Mouse (Mus musculus): Measurements from ENCODE around the gene Atp5d.

The Atp5d gene

DNA sequence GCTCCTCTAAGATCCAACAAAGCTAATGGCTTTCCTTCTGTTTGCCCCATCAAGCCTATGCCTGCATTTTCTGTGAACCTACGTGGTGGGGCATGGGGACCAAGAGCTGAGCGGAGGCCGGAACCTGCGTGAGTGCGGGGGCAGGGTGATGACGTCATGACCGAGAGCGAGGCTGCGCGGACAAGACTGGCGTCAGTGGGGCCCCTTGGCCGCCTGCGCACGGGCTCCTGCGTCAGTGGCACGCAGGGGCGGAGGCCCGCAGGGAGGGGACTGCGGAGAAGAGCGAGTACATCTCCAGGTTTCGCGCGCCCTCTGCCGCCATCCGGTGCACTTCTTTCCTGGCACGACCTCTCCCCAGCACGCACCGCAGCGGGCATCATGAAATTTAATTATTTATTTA, 2.8 kb downstream of the Atp5d start:
- DNase-seq (ENCODE audit: low spot score in 2 of 2) = peak; percentile 94 to 96

DNA sequence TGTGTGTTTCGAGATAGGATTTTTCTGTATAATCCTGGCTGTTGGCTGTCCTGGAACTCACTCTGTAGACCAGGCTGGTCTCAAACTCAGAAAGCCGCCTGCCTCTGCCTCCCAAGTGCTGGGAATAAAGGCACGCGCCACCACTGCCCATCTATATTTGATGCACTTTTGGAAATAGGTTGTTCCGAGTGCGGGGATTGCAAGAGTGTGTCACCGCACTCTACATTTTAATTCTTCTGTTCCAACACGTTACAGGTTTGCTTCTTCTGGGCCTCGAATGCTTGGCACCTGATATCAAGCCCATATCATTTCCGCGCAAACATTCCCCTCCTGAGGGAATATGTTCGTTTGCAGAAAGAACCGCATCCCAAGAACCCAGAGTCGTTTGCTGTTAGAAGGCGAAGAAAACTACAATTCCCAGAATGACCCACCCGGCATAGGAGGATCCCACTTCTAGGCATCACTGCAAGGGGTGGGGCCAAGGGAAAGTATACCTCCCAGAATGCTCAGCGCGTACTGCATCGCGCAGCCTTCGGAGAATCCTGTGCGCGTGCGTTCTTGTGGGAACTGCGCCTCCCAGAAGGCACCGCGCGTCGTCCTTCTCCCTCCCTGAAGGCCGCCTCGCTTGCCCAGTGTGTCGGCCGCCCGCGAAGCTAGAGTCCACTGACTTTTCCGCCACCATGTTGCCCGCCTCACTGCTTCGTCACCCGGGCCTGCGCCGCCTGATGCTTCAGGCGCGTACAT, 3.5 kb downstream of the Atp5d start:
- peak; percentile 86 to 95 for DNase-seq (ENCODE audit: low spot score in 2 of 2)

GRCm38 (mm10) chr10:80142530-80142925, 4.1 kb downstream of the Atp5d start:
- DNase-seq (ENCODE audit: low spot score in 2 of 2) = no peak

GRCm38 (mm10) chr10:80143664-80144063, 5.2 kb downstream of the Atp5d start:
- DNase-seq (ENCODE audit: low spot score in 2 of 2) = no peak

DNA sequence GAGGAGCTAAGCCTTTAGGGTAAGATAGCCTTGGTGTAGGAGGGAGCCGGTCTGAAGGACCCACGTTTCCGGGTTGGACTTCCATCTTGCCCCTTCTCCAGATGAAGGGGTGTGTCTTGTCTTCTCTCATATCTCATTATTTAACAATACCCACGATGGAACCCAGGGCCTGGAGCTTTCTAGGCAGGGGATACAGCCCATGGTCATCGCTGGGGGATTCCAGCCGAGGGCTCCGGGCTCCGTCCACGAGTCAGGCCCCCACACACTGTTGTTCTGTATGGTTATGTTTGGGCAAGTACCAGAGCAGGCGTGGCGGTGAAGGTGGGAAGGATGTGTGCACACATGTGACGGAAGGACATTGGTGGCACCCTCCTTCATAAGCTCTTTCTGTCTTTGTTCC, 5.7 kb downstream of the Atp5d start:
- DNase-seq (ENCODE audit: low spot score in 2 of 2) = no peak

DNA sequence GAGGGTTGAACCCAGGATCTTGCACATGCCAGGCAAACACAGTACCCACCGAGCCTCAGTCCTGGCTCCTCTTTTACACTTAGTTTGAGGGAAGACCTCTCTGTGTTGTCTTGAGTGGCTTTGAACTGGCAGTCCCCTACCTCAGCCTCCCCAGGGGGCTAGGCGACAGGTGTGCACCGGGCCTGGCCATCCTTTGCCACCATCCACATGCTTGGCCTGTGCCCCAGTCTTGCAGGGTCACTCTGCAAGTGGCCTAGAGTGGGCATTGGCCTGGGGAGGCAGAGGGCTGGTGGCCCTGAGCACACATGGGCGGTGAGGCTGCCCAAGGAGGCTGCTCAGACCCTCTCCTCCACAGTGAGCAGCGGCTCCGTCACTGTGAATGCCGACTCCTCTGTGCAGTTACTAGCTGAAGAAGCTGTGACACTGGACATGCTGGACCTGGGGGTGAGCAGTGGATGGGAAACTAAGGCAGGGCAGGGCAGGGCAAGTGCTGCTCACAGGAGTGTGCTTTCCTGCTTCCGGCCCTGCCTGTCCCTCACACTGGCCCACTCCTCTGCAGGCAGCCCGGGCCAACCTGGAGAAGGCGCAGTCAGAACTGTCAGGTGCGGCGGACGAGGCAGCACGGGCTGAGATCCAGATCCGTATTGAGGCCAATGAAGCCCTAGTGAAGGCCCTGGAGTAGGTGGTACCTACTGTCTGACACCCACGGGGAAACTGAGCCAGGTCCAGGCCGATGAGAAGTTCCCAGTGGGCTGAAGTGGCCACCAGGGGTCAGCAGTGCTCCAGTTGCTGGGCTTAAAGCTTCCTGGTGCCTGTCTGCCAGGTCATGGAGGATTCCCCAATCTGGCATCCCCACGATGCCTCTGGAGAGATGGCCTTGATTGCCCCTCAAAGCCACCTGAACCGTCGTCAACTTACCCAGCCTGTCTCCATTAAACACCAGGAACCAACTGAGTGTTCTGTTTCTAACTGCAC, 6.7 kb downstream of the Atp5d start:
- peak; percentile 65 to 75 for DNase-seq (ENCODE audit: low spot score in 2 of 2)

DNA sequence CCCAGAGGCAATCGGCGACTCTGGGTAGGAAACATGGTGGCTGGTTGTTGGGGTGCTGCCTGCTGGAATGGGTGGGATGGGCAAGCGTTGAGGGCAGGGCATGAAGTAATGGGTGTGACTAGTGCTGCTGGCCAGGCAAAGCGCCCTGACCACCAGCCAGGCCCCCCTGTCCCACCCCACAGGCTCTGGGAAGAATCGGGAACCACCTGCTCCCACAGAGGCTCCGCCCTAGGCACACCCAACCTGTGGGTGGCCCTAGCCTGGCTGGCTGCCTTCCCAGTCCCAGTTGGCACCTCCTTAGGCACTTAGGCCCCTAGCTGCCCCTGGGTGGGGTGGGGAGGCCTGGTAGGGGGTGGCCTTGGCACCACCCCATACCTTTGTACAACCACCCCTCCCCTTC, 7.5 kb downstream of the Atp5d start:
- DNase-seq (ENCODE audit: low spot score in 2 of 2) = peak in 1 of 2 experiments; percentile 57

- no peak for DNase-seq (ENCODE audit: low spot score in 2 of 2)
Observed at GRCm38 (mm10) chr10:80146568-80147011, 8.2 kb downstream of the Atp5d start.

GRCm38 (mm10) chr10:80147146-80147718, 8.8 kb downstream of the Atp5d start:
- DNase-seq (ENCODE audit: low spot score in 2 of 2) = no peak

- DNase-seq (ENCODE audit: low spot score in 2 of 2) = peak; percentile 79 to 86
Observed at GRCm38 (mm10) chr10:80147719-80148601, 9.5 kb downstream of the Atp5d start, which contains the start of gene Midn. Midn (plus strand) TSS chr10:80148272.

DNA sequence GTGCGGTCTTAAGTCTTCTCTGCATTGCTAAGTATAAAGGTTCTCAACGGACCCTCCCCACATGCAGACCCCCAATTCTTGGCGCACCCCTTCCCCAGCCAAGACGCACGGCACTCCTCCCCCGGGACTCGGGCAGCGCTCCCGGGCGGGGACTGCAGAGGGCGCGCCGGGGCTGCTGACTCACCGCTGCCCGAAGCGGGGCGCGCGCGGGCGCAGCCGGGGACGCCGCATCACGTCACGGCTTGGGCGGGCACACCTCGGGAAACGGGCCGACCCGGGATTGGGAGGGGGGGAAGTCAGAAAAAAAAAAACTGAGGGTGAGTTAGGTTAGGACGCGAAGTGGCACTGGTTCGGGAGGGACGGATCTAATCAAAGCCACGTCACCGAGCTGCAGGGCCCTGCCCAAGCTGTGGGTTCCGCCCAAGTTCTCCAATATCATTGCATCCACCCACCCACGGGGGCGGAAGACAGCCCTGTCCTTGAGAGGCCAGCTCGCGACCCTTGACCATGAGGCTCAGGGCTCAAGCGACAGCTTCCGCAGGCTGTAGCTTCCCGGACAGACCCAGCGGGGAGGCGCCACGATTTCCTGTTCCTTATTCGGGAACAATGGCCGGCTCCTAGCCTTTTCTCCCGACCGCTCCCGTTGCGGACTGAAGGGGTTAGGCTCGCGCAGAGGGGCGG, 10.3 kb downstream of the Atp5d start:
- DNase-seq (ENCODE audit: low spot score in 2 of 2) = peak; percentile 92 to 94

GRCm38 (mm10) chr10:80149291-80150225, 11.1 kb downstream of the Atp5d start:
- peak; percentile 91 to 98 for DNase-seq (ENCODE audit: low spot score in 2 of 2)

DNA sequence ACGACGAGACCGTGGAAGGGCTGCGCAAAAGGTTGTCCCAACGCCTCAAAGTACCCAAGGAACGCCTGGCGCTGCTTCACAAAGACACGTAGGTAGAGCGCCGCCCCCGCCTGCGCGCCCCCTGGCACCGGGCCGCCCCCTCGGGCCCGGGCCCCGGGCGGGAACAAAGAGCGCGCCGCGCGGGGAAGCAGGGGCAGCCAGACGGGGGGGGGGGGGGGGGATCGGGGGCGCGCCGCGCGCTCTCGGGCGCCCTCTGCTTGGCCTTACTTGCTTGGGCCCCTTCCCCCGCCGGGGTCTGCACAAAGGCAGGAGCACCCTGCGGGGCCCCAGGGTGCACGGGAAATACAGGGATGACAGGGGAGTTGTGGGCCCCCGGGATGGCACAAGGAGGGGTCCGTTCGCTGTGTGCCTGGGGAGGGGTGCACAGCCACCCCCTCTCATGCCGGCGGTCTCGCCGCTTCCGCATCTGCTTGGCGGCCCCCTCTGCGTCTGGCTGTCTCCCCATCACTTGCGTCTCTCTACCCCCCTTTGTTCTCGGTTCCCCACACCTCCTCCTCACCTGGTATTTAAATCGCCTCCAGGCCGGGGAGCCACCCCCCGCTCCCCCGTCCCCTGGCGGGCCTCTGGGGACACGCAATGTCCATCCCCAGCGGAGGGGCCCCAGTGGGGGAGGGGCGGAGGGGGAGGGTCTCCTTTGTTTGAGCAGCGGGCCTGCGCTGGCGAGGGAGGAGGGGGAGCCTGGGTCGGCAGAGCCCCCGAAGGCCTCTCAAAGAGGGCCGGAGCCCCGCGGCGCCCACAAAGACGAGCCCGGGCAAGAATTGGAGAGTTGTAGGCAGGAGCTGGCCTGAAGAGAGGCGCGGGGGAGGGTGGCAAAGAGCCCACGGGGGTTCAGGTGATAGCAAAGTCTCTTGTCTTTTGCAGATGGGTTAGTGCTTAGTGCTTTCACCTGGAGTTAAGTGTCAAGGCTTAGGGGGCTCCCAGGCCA, 12.1 kb downstream of the Atp5d start:
- DNase-seq (ENCODE audit: low spot score in 2 of 2) = peak in 1 of 2 experiments; percentile 63

DNA sequence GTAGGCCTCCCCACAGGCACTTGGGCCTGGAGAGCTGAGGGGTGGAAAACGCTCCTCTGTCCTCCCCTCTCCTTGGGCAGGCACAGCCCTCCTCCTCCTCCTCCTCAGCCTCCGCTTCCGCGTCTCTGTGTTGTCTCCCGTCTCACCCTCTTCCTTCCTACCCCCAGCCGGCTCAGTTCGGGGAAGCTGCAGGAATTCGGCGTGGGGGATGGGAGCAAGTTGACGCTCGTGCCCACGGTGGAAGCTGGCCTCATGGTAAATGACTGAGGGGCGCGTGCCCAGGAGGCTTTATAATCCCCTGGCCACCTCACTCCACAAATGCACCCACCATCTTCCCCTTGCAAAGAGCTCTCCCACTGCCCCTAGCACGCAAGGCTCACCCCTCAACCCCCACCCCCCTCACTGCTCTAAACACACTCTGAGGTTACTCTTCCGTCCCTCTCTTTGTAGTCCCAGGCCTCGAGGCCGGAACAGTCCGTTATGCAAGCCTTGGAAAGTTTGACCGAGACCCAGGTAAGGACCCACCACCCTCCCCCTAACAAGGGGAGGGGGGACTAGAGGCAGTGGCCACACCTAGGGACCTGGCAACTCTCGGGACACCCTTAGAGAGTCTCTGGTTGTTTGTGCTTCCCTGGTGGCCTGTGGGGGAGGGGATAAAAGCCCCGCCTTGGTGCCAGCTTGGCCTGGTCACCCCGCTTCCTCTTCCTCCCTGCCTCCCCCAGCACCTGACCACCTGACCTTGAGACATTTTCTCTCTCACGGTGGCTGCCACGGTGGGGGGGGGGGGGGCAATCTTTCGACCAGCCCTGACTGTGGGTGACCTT, 13.0 kb downstream of the Atp5d start:
- DNase-seq (ENCODE audit: low spot score in 2 of 2) = peak in 1 of 2 experiments; percentile 67

- peak in 1 of 2 experiments; percentile 56 for DNase-seq (ENCODE audit: low spot score in 2 of 2)
Observed at GRCm38 (mm10) chr10:80152071-80152872, 13.8 kb downstream of the Atp5d start.

GRCm38 (mm10) chr10:80152873-80153260, 14.4 kb downstream of the Atp5d start:
- peak in 1 of 2 experiments; percentile 62 for DNase-seq (ENCODE audit: low spot score in 2 of 2)

Data from urinary bladder, postnatal 36 days (tissue).